8 mouse cellular contexts compared by ENCODE assay signal in the genomic region with DNA sequence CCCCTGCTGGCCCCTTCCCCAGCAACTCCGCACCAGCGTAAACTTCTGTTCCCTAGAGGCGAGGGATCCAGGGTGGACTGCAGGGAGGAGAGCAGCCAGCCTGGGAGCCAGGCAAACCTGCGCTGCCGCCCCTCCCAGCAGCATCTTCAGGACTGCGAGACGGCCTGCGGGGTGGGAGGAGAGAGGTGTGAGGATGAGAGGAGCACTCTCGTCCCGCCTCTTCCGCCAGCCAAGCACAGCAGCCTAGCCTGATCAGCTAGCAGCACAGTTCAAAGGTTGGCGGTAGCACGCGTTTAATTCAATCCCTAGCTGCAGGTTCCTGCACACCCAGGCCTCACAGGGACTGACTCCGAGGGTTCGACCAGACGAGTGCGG. TPM values are rescaled to one million over a fixed set of nuclear protein-coding genes. Genes with fewer than 3 reads are reported as not detected.
A peak's percentile ranks its signal among the peaks of the same experiment; 100 is the strongest.
DNase-seq lines count a peak whose midpoint lies in the region; ATAC-seq and TF ChIP-seq lines count a peak whose summit lies in the region.

No protein-coding gene starts in this region.

- H3K27ac ChIP-seq in layer of hippocampus, adult 2 months = peak overlapping the region; percentile 79
- peak overlapping the region; percentile 41 for H3K27ac ChIP-seq in bone marrow macrophage, adult 2 months (ENCODE audit: insufficient read depth, low read depth, low read length)
- peak overlapping the region; percentile 63 for H3K27ac ChIP-seq in forebrain, embryonic 11.5 days (ENCODE audit: low read depth, low read length)
- H3K27ac ChIP-seq in intestine, embryonic 15.5 days = peak overlapping the region; percentile 97
- H3K27ac ChIP-seq in liver, embryonic 12.5 days = peak overlapping the region; percentile 98

- peak; percentile 76 for ATAC-seq in forebrain, embryonic 11.5 days (replicated peaks; ENCODE audit: low FRiP score)
- peak; percentile 90 for ATAC-seq in intestine, embryonic 15.5 days
- ATAC-seq in liver, embryonic 12.5 days = peak; percentile 85

- H3K4me2 ChIP-seq in forebrain, embryonic 11.5 days (ENCODE audit: low read depth, low read length, severe bottlenecking) = peak overlapping the region; percentile 98
- H3K4me2 ChIP-seq in intestine, embryonic 15.5 days (replicated peaks) = peak overlapping the region; percentile 95
- H3K4me2 ChIP-seq in liver, embryonic 12.5 days = peak overlapping the region; percentile 99

- DNase-seq in layer of hippocampus, adult 2 months (ENCODE audit: low spot score in 2 of 2) = peak; percentile 40 to 41
- no peak for DNase-seq in layer of hippocampus, postnatal 25 days (ENCODE audit: extremely low spot score in 1 of 2, low spot score in 1 of 2)
- DNase-seq in forebrain, embryonic 11.5 days (ENCODE audit: low spot score) = peak; percentile 87
- peak; percentile 94 for DNase-seq in naive thymus-derived CD4-positive, alpha-beta T cell, adult 2 months (ENCODE audit: low read depth)
- peak; percentile 60 for DNase-seq in telencephalon, adult 2 months (ENCODE audit: low read depth, low spot score)

- H3K9ac ChIP-seq in forebrain, embryonic 11.5 days (ENCODE audit: low read length) = peak overlapping the region; percentile 55
- peak overlapping the region; percentile 59 for H3K9ac ChIP-seq in intestine, embryonic 15.5 days
- peak overlapping the region; percentile 88 for H3K9ac ChIP-seq in liver, embryonic 12.5 days

- H3K36me3 ChIP-seq in forebrain, embryonic 11.5 days (ENCODE audit: control insufficient read depth, insufficient read depth, low read length) = no peaks in the 10 kb centered on the region; the same call in 1 of the 2 replicates
- H3K36me3 ChIP-seq in intestine, embryonic 15.5 days = peaks cover 22% of the 10 kb centered on the region
- H3K36me3 ChIP-seq in liver, embryonic 12.5 days = peaks cover 46% of the 10 kb centered on the region

- H3K4me3 ChIP-seq in layer of hippocampus, adult 2 months = peak overlapping the region; percentile 76
- peak overlapping the region; percentile 63 for H3K4me3 ChIP-seq in bone marrow macrophage, adult 2 months (ENCODE audit: insufficient read depth, low read length)
- H3K4me3 ChIP-seq in forebrain, embryonic 11.5 days (ENCODE audit: low read depth, low read length) = peak overlapping the region; percentile 78
- peak overlapping the region; percentile 67 for H3K4me3 ChIP-seq in intestine, embryonic 15.5 days (replicated peaks)
- H3K4me3 ChIP-seq in liver, embryonic 12.5 days = peak overlapping the region; percentile 82

- no peak for TF ChIP-seq CTCF in layer of hippocampus, adult 2 months (conservative IDR thresholded peaks at IDR 0.05)
- no peak for TF ChIP-seq CTCF in bone marrow macrophage, adult 2 months (IDR thresholded peaks at IDR 0.05; ENCODE audit: low read depth, low read length)

- peaks cover 28% of the 10 kb centered on the region for H3K4me1 ChIP-seq in bone marrow macrophage, adult 2 months (ENCODE audit: control insufficient read depth, insufficient read depth, low read length)
- peaks cover 10% of the 10 kb centered on the region for H3K4me1 ChIP-seq in forebrain, embryonic 11.5 days (replicated peaks; ENCODE audit: control insufficient read depth, insufficient read depth, low read length)
- peaks cover 30% of the 10 kb centered on the region for H3K4me1 ChIP-seq in intestine, embryonic 15.5 days (replicated peaks)
- H3K4me1 ChIP-seq in liver, embryonic 12.5 days = peaks cover 60% of the 10 kb centered on the region

- H3K27me3 ChIP-seq in forebrain, embryonic 11.5 days (ENCODE audit: control insufficient read depth, insufficient read depth, low read length) = no peaks in the 10 kb centered on the region
- H3K27me3 ChIP-seq in intestine, embryonic 15.5 days (replicated peaks) = no peaks in the 10 kb centered on the region
- no peaks in the 10 kb centered on the region for H3K27me3 ChIP-seq in liver, embryonic 12.5 days (replicated peaks)

- 0% methylated on average over 18 of the region's 18 CpGs for WGBS in forebrain, embryonic 11.5 days
- WGBS in intestine, embryonic 15.5 days = 3% methylated on average over 18 of the region's 18 CpGs
- under 1% methylated on average over 18 of the region's 18 CpGs for WGBS in liver, embryonic 12.5 days (ENCODE audit: insufficient replicate concordance)

- TF ChIP-seq POLR2A in bone marrow macrophage, adult 2 months (IDR thresholded peaks at IDR 0.05; ENCODE audit: borderline replicate concordance, low read depth, low read length) = no peak

- no peaks in the 10 kb centered on the region for H3K9me3 ChIP-seq in forebrain, embryonic 11.5 days (ENCODE audit: control insufficient read depth, low read length)
- H3K9me3 ChIP-seq in intestine, embryonic 15.5 days = no peaks in the 10 kb centered on the region
- H3K9me3 ChIP-seq in liver, embryonic 12.5 days (replicated peaks) = no peaks in the 10 kb centered on the region

RNA-seq across cellular contexts. Expression of a gene that starts 0.3 kb away (rescaled TPM):
- total RNA-seq in layer of hippocampus, adult 2 months (2021) = 10 to 100 TPM; 32.0 to 35.5 TPM
- total RNA-seq in layer of hippocampus, postnatal 25 days (2021) = 10 to 100 TPM; 29.4 to 34.2 TPM
- polyA plus RNA-seq in bone marrow macrophage, adult 2 months (2012; ENCODE audit: insufficient read depth, insufficient read length, missing spikeins) = 11.7 and 14.0 TPM in 2 replicates
- 10.9 and 11.6 TPM in 2 replicates for polyA plus RNA-seq in forebrain, embryonic 11.5 days (2014; fragmentation: Nextera tagmentation; extraction: Ambion mirVana)
- polyA plus RNA-seq in intestine, embryonic 15.5 days (2015; fragmentation: Nextera tagmentation; extraction: Ambion mirVana) = 16.4 and 16.6 TPM in 2 replicates
- polyA plus RNA-seq in liver, embryonic 12.5 days (2016; fragmentation: Nextera tagmentation; extraction: Ambion mirVana) = 8.6 and 8.8 TPM in 2 replicates

RNA-seq across cellular contexts. Expression of a gene that starts 12.8 kb away (rescaled TPM):
- total RNA-seq in layer of hippocampus, adult 2 months (2021) = 10 to 100 TPM; 79.7 to 81.0 TPM
- total RNA-seq in layer of hippocampus, postnatal 25 days (2021) = 10 to 100 TPM; 59.6 to 77.3 TPM
- polyA plus RNA-seq in bone marrow macrophage, adult 2 months (2012; ENCODE audit: insufficient read depth, insufficient read length, missing spikeins) = 143 and 146 TPM in 2 replicates
- 22.3 and 32.2 TPM in 2 replicates for polyA plus RNA-seq in forebrain, embryonic 11.5 days (2014; fragmentation: Nextera tagmentation; extraction: Ambion mirVana)
- polyA plus RNA-seq in intestine, embryonic 15.5 days (2015; fragmentation: Nextera tagmentation; extraction: Ambion mirVana) = 23.3 and 24.7 TPM in 2 replicates
- polyA plus RNA-seq in liver, embryonic 12.5 days (2016; fragmentation: Nextera tagmentation; extraction: Ambion mirVana) = 29.7 and 30.0 TPM in 2 replicates

RNA-seq across cellular contexts. Expression of a gene that starts 14.4 kb away (rescaled TPM):
- total RNA-seq in layer of hippocampus, adult 2 months (2021) = 1 to 10 TPM in 1 of 2 experiments, under 1 TPM in 1; 0.90 to 2.6 TPM
- total RNA-seq in layer of hippocampus, postnatal 25 days (2021) = 1 to 10 TPM; 1.1 TPM
- polyA plus RNA-seq in bone marrow macrophage, adult 2 months (2012; ENCODE audit: insufficient read depth, insufficient read length, missing spikeins) = 463 and 511 TPM in 2 replicates
- 0.76 and 1.1 TPM in 2 replicates for polyA plus RNA-seq in forebrain, embryonic 11.5 days (2014; fragmentation: Nextera tagmentation; extraction: Ambion mirVana)
- polyA plus RNA-seq in intestine, embryonic 15.5 days (2015; fragmentation: Nextera tagmentation; extraction: Ambion mirVana) = 2.4 TPM in 2 replicates
- 1.7 and 2.1 TPM in 2 replicates for polyA plus RNA-seq in liver, embryonic 12.5 days (2016; fragmentation: Nextera tagmentation; extraction: Ambion mirVana)

RNA-seq across cellular contexts. Expression of a gene that starts 29.8 kb away (rescaled TPM):
- total RNA-seq in layer of hippocampus, adult 2 months (2021) = under 1 TPM; 0.39 to 0.59 TPM
- total RNA-seq in layer of hippocampus, postnatal 25 days (2021) = under 1 TPM; 0.75 to 0.81 TPM
- polyA plus RNA-seq in bone marrow macrophage, adult 2 months (2012; ENCODE audit: insufficient read depth, insufficient read length, missing spikeins) = 18.4 and 18.5 TPM in 2 replicates
- 0.12 and 0.25 TPM in 2 replicates for polyA plus RNA-seq in forebrain, embryonic 11.5 days (2014; fragmentation: Nextera tagmentation; extraction: Ambion mirVana)
- polyA plus RNA-seq in intestine, embryonic 15.5 days (2015; fragmentation: Nextera tagmentation; extraction: Ambion mirVana) = 0.13 and 0.23 TPM in 2 replicates
- 1.6 and 1.7 TPM in 2 replicates for polyA plus RNA-seq in liver, embryonic 12.5 days (2016; fragmentation: Nextera tagmentation; extraction: Ambion mirVana)

RNA-seq across cellular contexts. Expression of a gene that starts 34.4 kb away (rescaled TPM):
- total RNA-seq in layer of hippocampus, adult 2 months (2021) = 10 to 100 TPM; 12.5 to 14.9 TPM
- total RNA-seq in layer of hippocampus, postnatal 25 days (2021) = 10 to 100 TPM; 14.0 to 20.0 TPM
- 26.6 and 27.6 TPM in 2 replicates for polyA plus RNA-seq in bone marrow macrophage, adult 2 months (2012; ENCODE audit: insufficient read depth, insufficient read length, missing spikeins)
- 8.0 and 11.5 TPM in 2 replicates for polyA plus RNA-seq in forebrain, embryonic 11.5 days (2014; fragmentation: Nextera tagmentation; extraction: Ambion mirVana)
- polyA plus RNA-seq in intestine, embryonic 15.5 days (2015; fragmentation: Nextera tagmentation; extraction: Ambion mirVana) = 5.9 and 6.4 TPM in 2 replicates
- polyA plus RNA-seq in liver, embryonic 12.5 days (2016; fragmentation: Nextera tagmentation; extraction: Ambion mirVana) = 5.9 and 7.6 TPM in 2 replicates

Comparison
In these comparisons a context has a peak if more than half of its experiments do, and no peak if none do; other contexts are left out.
1. DNase-seq: peak in layer of hippocampus, adult 2 months (2 of 2), forebrain, embryonic 11.5 days (single experiment), naive thymus-derived CD4-positive, alpha-beta T cell, adult 2 months (single experiment) and telencephalon, adult 2 months (single experiment); none in layer of hippocampus, postnatal 25 days (0 of 2).
2. H3K27ac ChIP-seq: peak in every context shown above with its lines; median percentile 98 in liver, embryonic 12.5 days; 97 in intestine, embryonic 15.5 days; 79 in layer of hippocampus, adult 2 months; 63 in forebrain, embryonic 11.5 days; 41 in bone marrow macrophage, adult 2 months.
3. RNA of a gene that starts 14.4 kb away (polyA plus RNA-seq): 463 to 511 TPM in bone marrow macrophage, adult 2 months; 2.4 TPM in intestine, embryonic 15.5 days, 1.7 to 2.1 TPM in liver, embryonic 12.5 days and 0.76 to 1.1 TPM in forebrain, embryonic 11.5 days; every median in the first group is over 100 times any median in the second.
4. Peak in every context shown above with its lines, with median percentiles within 50 percentile points of each other: H3K4me3 ChIP-seq, ATAC-seq, H3K4me2 ChIP-seq and H3K9ac ChIP-seq.